Mouse (Mus musculus) thymus, adult 18-20 months (tissue): ENCODE data around the gene Ctns.

Experiments
- DNase-seq, 2 experiments: peaks; one replicate each; pipeline ENCODE4 v3.0.0; 2022; ENCODE audit warnings: mixed read lengths in 2 of 2

Gene Ctns

GRCm38 (mm10) chr11:73198603-73199229 is at the start of gene Ctns:
Ctns (minus strand) TSS chr11:73199042.
- peak; percentile 72 to 82 for DNase-seq

- DNase-seq = no peak
Observed at GRCm38 (mm10) chr11:73242777-73243176, 43.9 kb upstream of the Ctns start.

- no peak for DNase-seq
Observed at GRCm38 (mm10) chr11:73242199-73242598, 43.4 kb upstream of the Ctns start.

- no peak for DNase-seq
Observed at GRCm38 (mm10) chr11:73236731-73237130, 37.9 kb upstream of the Ctns start.

- DNase-seq = no peak
Observed at GRCm38 (mm10) chr11:73235990-73236701, 37.3 kb upstream of the Ctns start.

GRCm38 (mm10) chr11:73233992-73234391 is 35.1 kb upstream of the Ctns start, which contains the start of gene Trpv1:
Trpv1 (plus strand) TSS chr11:73234292.
- DNase-seq = no peak

- DNase-seq = no peak
Observed at GRCm38 (mm10) chr11:73232513-73232912, 33.7 kb upstream of the Ctns start.

GRCm38 (mm10) chr11:73230081-73230480 is 31.2 kb upstream of the Ctns start:
- DNase-seq = no peak

- DNase-seq = no peak
Observed at GRCm38 (mm10) chr11:73228881-73229280, 30.0 kb upstream of the Ctns start.

- no peak for DNase-seq
Observed at GRCm38 (mm10) chr11:73225856-73226255, 27.0 kb upstream of the Ctns start.

GRCm38 (mm10) chr11:73223966-73224365 is 25.1 kb upstream of the Ctns start:
- no peak for DNase-seq

GRCm38 (mm10) chr11:73222846-73223245 is 24.0 kb upstream of the Ctns start:
- no peak for DNase-seq

GRCm38 (mm10) chr11:73220651-73221050 is 21.8 kb upstream of the Ctns start:
- DNase-seq = no peak

- DNase-seq = no peak
Observed at GRCm38 (mm10) chr11:73219671-73220070, 20.8 kb upstream of the Ctns start.

GRCm38 (mm10) chr11:73213956-73214355 is 15.1 kb upstream of the Ctns start:
- DNase-seq = no peak

GRCm38 (mm10) chr11:73207621-73208020 is 8.8 kb upstream of the Ctns start:
- DNase-seq = no peak

GRCm38 (mm10) chr11:73205194-73205593 is 6.4 kb upstream of the Ctns start:
- no peak for DNase-seq

GRCm38 (mm10) chr11:73203895-73204294 is 5.1 kb upstream of the Ctns start:
- DNase-seq = no peak

GRCm38 (mm10) chr11:73201597-73201996 is 2.8 kb upstream of the Ctns start:
- DNase-seq = no peak

GRCm38 (mm10) chr11:73201021-73201420 is 2.2 kb upstream of the Ctns start:
- DNase-seq = no peak

- DNase-seq = peak in 1 of 2 experiments; percentile 38
Observed at GRCm38 (mm10) chr11:73199879-73200278, 1.0 kb upstream of the Ctns start.

- DNase-seq = peak; percentile 92 to 95
Observed at GRCm38 (mm10) chr11:73199230-73199712, 429 bp upstream of the Ctns start, which contains the start of gene Shpk. Shpk (plus strand) TSS chr11:73199460.

- DNase-seq = no peak
Observed at GRCm38 (mm10) chr11:73198190-73198589, 652 bp downstream of the Ctns start.

GRCm38 (mm10) chr11:73194444-73194843 is 4.4 kb downstream of the Ctns start:
- DNase-seq = no peak
